Mouse (Mus musculus) ES-Bruce4 (cell line): ENCODE results near the gene Uprt.

Experiments
- CTCF ChIP-seq: IDR thresholded peaks from one replicate; pipeline ENCODE4 v1.8.1; 2011; ENCODE audit warnings: low read depth, low read length
- EP300 ChIP-seq: IDR thresholded peaks from 2 replicates; pipeline ENCODE4 v1.6.1; 2011; ENCODE audit warnings: low read depth, low read length; ENCODE audit not compliant: insufficient read depth
- POLR2A ChIP-seq: IDR thresholded peaks from one replicate; pipeline ENCODE4 v1.8.1; 2011; ENCODE audit warnings: low read length; ENCODE audit not compliant: insufficient read depth

GRCm38 (mm10) chrX:104433456-104433855 is 49.2 kb upstream of the Uprt start:
- no peak for TF ChIP-seq CTCF
- no peak for TF ChIP-seq POLR2A
- no peak for TF ChIP-seq EP300
